Mouse (Mus musculus): ENCODE data around the gene Ltc4s.

Gene Ltc4s

GRCm38 (mm10) chr11:50222559-50223276, 15.7 kb downstream of the Ltc4s start:
- no peak for DNase-seq

GRCm38 (mm10) chr11:50219833-50220232, 18.6 kb downstream of the Ltc4s start:
- DNase-seq, result no peak

GRCm38 (mm10) chr11:50217811-50218210, 20.6 kb downstream of the Ltc4s start:
- peak in 1 of 2 experiments; percentile 53 for DNase-seq

- no peak for DNase-seq
Observed at GRCm38 (mm10) chr11:50216724-50217366, 21.6 kb downstream of the Ltc4s start.

- DNase-seq, result no peak
Observed at GRCm38 (mm10) chr11:50215633-50216032, 22.8 kb downstream of the Ltc4s start.

GRCm38 (mm10) chr11:50214631-50215030, 23.8 kb downstream of the Ltc4s start:
- DNase-seq, result no peak

- peak; percentile 70 to 78 for DNase-seq
Observed at GRCm38 (mm10) chr11:50212848-50213758, 25.3 kb downstream of the Ltc4s start.

- DNase-seq, result no peak
Observed at GRCm38 (mm10) chr11:50212060-50212739, 26.2 kb downstream of the Ltc4s start.

GRCm38 (mm10) chr11:50211322-50212059, 26.9 kb downstream of the Ltc4s start:
- DNase-seq, result no peak

- peak; percentile 83 to 86 for DNase-seq
Observed at GRCm38 (mm10) chr11:50210505-50211151, 27.8 kb downstream of the Ltc4s start, which contains the start of the genes Sqstm1 and Mgat4b. Gene Sqstm1, minus strand, starts transcription at chr11:50210827. Gene Mgat4b, plus strand, starts transcription at chr11:50210890.

GRCm38 (mm10) chr11:50210101-50210504, 28.3 kb downstream of the Ltc4s start:
- DNase-seq, result peak; percentile 89 to 94

- no peak for DNase-seq
Observed at GRCm38 (mm10) chr11:50208039-50208438, 30.4 kb downstream of the Ltc4s start.

- no peak for DNase-seq
Observed at GRCm38 (mm10) chr11:50207344-50207743, 31.1 kb downstream of the Ltc4s start.

- DNase-seq, result no peak
Observed at GRCm38 (mm10) chr11:50206037-50206436, 32.4 kb downstream of the Ltc4s start.

- no peak for DNase-seq
Observed at GRCm38 (mm10) chr11:50205434-50205833, 33.0 kb downstream of the Ltc4s start.

GRCm38 (mm10) chr11:50203302-50203827, 35.1 kb downstream of the Ltc4s start:
- no peak for DNase-seq

GRCm38 (mm10) chr11:50201590-50201989, 36.8 kb downstream of the Ltc4s start:
- DNase-seq, result no peak

- DNase-seq, result no peak
Observed at GRCm38 (mm10) chr11:50200613-50201012, 37.8 kb downstream of the Ltc4s start.

GRCm38 (mm10) chr11:50198916-50199315, 39.5 kb downstream of the Ltc4s start:
- DNase-seq, result no peak

- no peak for DNase-seq
Observed at GRCm38 (mm10) chr11:50198219-50198846, 40.1 kb downstream of the Ltc4s start.
